ENCODE assay signal across 17 mouse cellular contexts in genomic region chr9:57156383-57156782, GRCm38 (mm10). TPM values are rescaled to one million over a fixed set of nuclear protein-coding genes. Genes with fewer than 3 reads are reported as not detected.
DNase-seq lines count a peak whose midpoint lies in the region; TF ChIP-seq lines count a peak whose summit lies in the region.
"Had no signal": no experiment of that assay in that cellular context is flagged by ENCODE, and none has a peak within 500 bp of the region (broad histone marks: within the 10 kb centered on the region; RNA-seq: fewer than 3 reads in every experiment).

No protein-coding gene starts in this region.

- peaks cover 35% of the 10 kb centered on the region for H3K36me3 ChIP-seq in E14TG2a.4 (ENCODE audit: insufficient read depth, low read length)

- H3K9me3 ChIP-seq in E14TG2a.4 (ENCODE audit: low read length): no peaks in the 10 kb centered on the region
- H3K9me3 ChIP-seq: embryonic facial prominence, embryonic 13.5 days; forebrain, embryonic 12.5 days; hindbrain, embryonic 12.5 days; hindbrain, embryonic 15.5 days had no signal

- peaks cover 44% of the 10 kb centered on the region for H3K4me1 ChIP-seq in E14TG2a.4 (replicated peaks; ENCODE audit: low read depth, low read length)

- H3K4me3 ChIP-seq in E14TG2a.4 (replicated peaks; ENCODE audit: low read length): peak overlapping the region; percentile 99; the same call in 1 of the 2 replicates
- H3K4me3 ChIP-seq: embryonic facial prominence, embryonic 13.5 days had no signal

- no peaks in the 10 kb centered on the region for H3K27me3 ChIP-seq in E14TG2a.4 (ENCODE audit: insufficient read depth, low read length)
- H3K27me3 ChIP-seq: embryonic facial prominence, embryonic 13.5 days; hindbrain, embryonic 12.5 days; hindbrain, embryonic 15.5 days had no signal

- no peak for TF ChIP-seq CTCF in E14TG2a.4 (conservative IDR thresholded peaks at IDR 0.05; ENCODE audit: low read length)

- peak; percentile 6 for DNase-seq in cerebellum, adult 8-10 months
- no peak for DNase-seq in cerebellum, postnatal 25 days
- DNase-seq in heart, adult 11 months: peak; percentile 90
- DNase-seq in heart, adult 18-20 months: no peak
- no peak for DNase-seq in urinary bladder, postnatal 10 days (ENCODE audit: low spot score)
- DNase-seq: adrenal gland, adult 2 months; adrenal gland, postnatal 14 days; cerebellum, adult 11 months; cerebellum, adult 2 months; cerebellum, postnatal 10 days; forebrain, postnatal 0 days; gastrocnemius, postnatal 25 days had no signal

RNA-seq across cellular contexts. Expression of gene Commd4, which starts 1.7 kb away (rescaled TPM):
- total RNA-seq in heart, adult 18-20 months (2021): 10 to 100 TPM; 28.0 to 32.0 TPM

RNA-seq across cellular contexts. Expression of gene Neil1, which starts 8.3 kb away (rescaled TPM):
- total RNA-seq in heart, adult 18-20 months (2021): 1 to 10 TPM; 5.7 to 5.9 TPM

RNA-seq across cellular contexts. Expression of gene Man2c1, which starts 25.9 kb away (rescaled TPM):
- total RNA-seq in heart, adult 18-20 months (2021): 10 to 100 TPM; 42.6 to 43.3 TPM

Comparison
In these comparisons a context has a peak if more than half of its experiments do, and no peak if none do; other contexts are left out.
1. DNase-seq: peak in cerebellum, adult 8-10 months (single experiment) and heart, adult 11 months (single experiment); none in cerebellum, postnatal 25 days (0 of 2), heart, adult 18-20 months (0 of 2) and urinary bladder, postnatal 10 days (single experiment).